Mouse (Mus musculus): ENCODE data around the gene Iqgap2.

- TF ChIP-seq POLR2A (IDR thresholded peaks at IDR 0.05; ENCODE audit: borderline replicate concordance, low read depth, low read length) (no peak), CTCF (IDR thresholded peaks at IDR 0.05; ENCODE audit: low read depth, low read length) (no peak)
These were observed 22.7 kb downstream of the Iqgap2 start for GRCm38 (mm10) chr13:95868896-95869540.
